Mouse (Mus musculus): ENCODE data around the gene Bank1.

- TF ChIP-seq CTCF (IDR thresholded peaks at IDR 0.05) = no peak
- no peak for TF ChIP-seq EP300 (IDR thresholded peaks at IDR 0.05)
Observed at GRCm38 (mm10) chr3:136115478-136116215, 210.2 kb downstream of the Bank1 start.

Measured in lung, postnatal 0 days (tissue).